Mouse (Mus musculus): ENCODE data around the gene Tmem136. TPM values are rescaled to one million over a fixed set of nuclear protein-coding genes. Genes with fewer than 3 reads are reported as not detected.

The Tmem136 gene
- polyA plus RNA-seq, 2 experiments, result 9.6 to 16.3 TPM

DNA sequence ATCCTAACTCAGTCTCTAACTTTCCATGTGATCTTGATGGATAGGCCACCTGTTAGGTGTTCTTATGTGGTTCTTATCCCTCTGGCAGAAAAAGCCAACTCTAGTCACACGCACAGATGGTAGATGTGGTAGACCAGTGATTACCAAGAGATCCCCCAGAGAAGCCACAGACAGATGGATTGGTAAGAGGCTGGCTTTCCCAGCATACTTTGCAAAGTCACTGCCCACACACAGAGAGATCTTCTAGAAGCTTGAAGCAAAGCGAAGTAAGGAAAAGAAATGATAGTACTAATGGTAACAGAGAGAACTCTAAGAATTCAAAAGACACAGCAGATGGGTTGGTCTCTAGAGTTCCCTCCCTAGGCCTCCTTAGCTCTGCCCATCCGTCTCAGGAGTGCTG lies 33.1 kb upstream of the Tmem136 start:
- Histone ChIP-seq H3K36me3 (ENCODE audit: control insufficient read depth, insufficient read depth, low read length) (no peaks in the 10 kb centered on the region), H3K9ac (ENCODE audit: low read depth, low read length, severe bottlenecking) (no peak overlapping the region), H3K27ac (replicated peaks; ENCODE audit: low read depth, low read length) (no peak overlapping the region), H3K4me1 (ENCODE audit: control insufficient read depth, insufficient read depth, low read length) (no peaks in the 10 kb centered on the region), H3K27me3 (ENCODE audit: control insufficient read depth, insufficient read depth, low read length) (no peaks in the 10 kb centered on the region), H3K4me2 (replicated peaks; ENCODE audit: low read depth, low read length, severe bottlenecking) (no peak overlapping the region), H3K9me3 (ENCODE audit: control insufficient read depth, low read length) (no peaks in the 10 kb centered on the region), H3K4me3 (replicated peaks; ENCODE audit: low read length) (no peak overlapping the region)
- TF ChIP-seq POLR2A (IDR thresholded peaks at IDR 0.05; ENCODE audit: borderline replicate concordance, extremely low read depth, insufficient read depth, insufficient read length), result no peak
- DNase-seq (ENCODE audit: low spot score) (no peak), ATAC-seq (ENCODE audit: low FRiP score, low read depth) (no peak)
- WGBS, result 72% methylated on average over 3 of the region's 3 CpGs

GRCm38 (mm10) chr9:43145196-43145595 lies 28.8 kb upstream of the Tmem136 start:
- WGBS, result 79% methylated on average over 4 of the region's 4 CpGs
- H3K9ac ChIP-seq (ENCODE audit: low read depth, low read length, severe bottlenecking), result no peak overlapping the region
- no peak overlapping the region for H3K4me2 ChIP-seq (replicated peaks; ENCODE audit: low read depth, low read length, severe bottlenecking)
- ATAC-seq (ENCODE audit: low FRiP score, low read depth), result no peak
- no peaks in the 10 kb centered on the region for H3K9me3 ChIP-seq (ENCODE audit: control insufficient read depth, low read length)
- H3K27ac ChIP-seq (replicated peaks; ENCODE audit: low read depth, low read length), result no peak overlapping the region
- TF ChIP-seq POLR2A (IDR thresholded peaks at IDR 0.05; ENCODE audit: borderline replicate concordance, extremely low read depth, insufficient read depth, insufficient read length), result no peak
- H3K27me3 ChIP-seq (ENCODE audit: control insufficient read depth, insufficient read depth, low read length), result no peaks in the 10 kb centered on the region
- H3K36me3 ChIP-seq (ENCODE audit: control insufficient read depth, insufficient read depth, low read length), result no peaks in the 10 kb centered on the region
- H3K4me1 ChIP-seq (ENCODE audit: control insufficient read depth, insufficient read depth, low read length), result no peaks in the 10 kb centered on the region
- H3K4me3 ChIP-seq (replicated peaks; ENCODE audit: low read length), result no peak overlapping the region
- no peak for DNase-seq (ENCODE audit: low spot score)

GRCm38 (mm10) chr9:43144206-43144810 lies 27.9 kb upstream of the Tmem136 start:
- 70% methylated on average over 12 of the region's 12 CpGs for WGBS
- Histone ChIP-seq H3K9ac (ENCODE audit: low read depth, low read length, severe bottlenecking) (no peak overlapping the region), H3K36me3 (ENCODE audit: control insufficient read depth, insufficient read depth, low read length) (no peaks in the 10 kb centered on the region), H3K9me3 (ENCODE audit: control insufficient read depth, low read length) (no peaks in the 10 kb centered on the region), H3K27ac (replicated peaks; ENCODE audit: low read depth, low read length) (no peak overlapping the region), H3K4me1 (ENCODE audit: control insufficient read depth, insufficient read depth, low read length) (no peaks in the 10 kb centered on the region), H3K27me3 (ENCODE audit: control insufficient read depth, insufficient read depth, low read length) (no peaks in the 10 kb centered on the region), H3K4me2 (replicated peaks; ENCODE audit: low read depth, low read length, severe bottlenecking) (no peak overlapping the region), H3K4me3 (replicated peaks; ENCODE audit: low read length) (no peak overlapping the region)
- TF ChIP-seq POLR2A (IDR thresholded peaks at IDR 0.05; ENCODE audit: borderline replicate concordance, extremely low read depth, insufficient read depth, insufficient read length), result no peak
- no peak for ATAC-seq (ENCODE audit: low FRiP score, low read depth)
- no peak for DNase-seq (ENCODE audit: low spot score)

- no peak overlapping the region for H3K27ac ChIP-seq (replicated peaks; ENCODE audit: low read depth, low read length)
- DNase-seq (ENCODE audit: low spot score), result peak; percentile 76
- no peaks in the 10 kb centered on the region for H3K36me3 ChIP-seq (ENCODE audit: control insufficient read depth, insufficient read depth, low read length)
- ATAC-seq (ENCODE audit: low FRiP score, low read depth), result 0 out of 2 replicates have a peak, but pooled peaks have one; percentile 37
- WGBS, result 5% methylated on average over 4 of the region's 4 CpGs
- no peak overlapping the region for H3K4me2 ChIP-seq (replicated peaks; ENCODE audit: low read depth, low read length, severe bottlenecking)
- H3K4me1 ChIP-seq (ENCODE audit: control insufficient read depth, insufficient read depth, low read length), result no peaks in the 10 kb centered on the region
- no peak overlapping the region for H3K9ac ChIP-seq (ENCODE audit: low read depth, low read length, severe bottlenecking)
- H3K27me3 ChIP-seq (ENCODE audit: control insufficient read depth, insufficient read depth, low read length), result no peaks in the 10 kb centered on the region
- H3K4me3 ChIP-seq (replicated peaks; ENCODE audit: low read length), result no peak overlapping the region
- H3K9me3 ChIP-seq (ENCODE audit: control insufficient read depth, low read length), result no peaks in the 10 kb centered on the region
- TF ChIP-seq POLR2A (IDR thresholded peaks at IDR 0.05; ENCODE audit: borderline replicate concordance, extremely low read depth, insufficient read depth, insufficient read length), result no peak
These were observed 25.5 kb upstream of the Tmem136 start for GRCm38 (mm10) chr9:43141839-43142238.

DNA sequence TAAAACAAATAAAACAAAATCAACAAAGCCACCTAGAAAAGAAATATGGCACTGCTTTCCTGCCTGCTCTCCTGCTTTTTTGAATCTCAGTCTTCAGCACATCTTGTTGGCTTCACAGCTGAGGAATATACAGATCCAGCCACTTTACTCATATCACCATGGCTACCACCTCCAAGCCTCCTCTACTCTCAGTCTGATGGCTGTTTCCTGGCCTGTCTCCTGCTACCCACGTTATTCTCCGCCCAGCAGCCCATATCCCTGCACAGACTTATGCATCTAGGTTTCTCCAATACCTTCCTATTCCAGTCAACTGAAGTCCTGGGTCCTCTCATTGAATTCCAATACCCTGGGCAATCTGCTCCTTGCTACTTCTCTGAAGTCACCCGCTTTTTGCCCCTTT lies 17.2 kb upstream of the Tmem136 start:
- no peak overlapping the region for H3K4me2 ChIP-seq (replicated peaks; ENCODE audit: low read depth, low read length, severe bottlenecking)
- H3K4me1 ChIP-seq (ENCODE audit: control insufficient read depth, insufficient read depth, low read length), result no peaks in the 10 kb centered on the region
- H3K9ac ChIP-seq (ENCODE audit: low read depth, low read length, severe bottlenecking), result no peak overlapping the region
- DNase-seq (ENCODE audit: low spot score) (no peak), ATAC-seq (ENCODE audit: low FRiP score, low read depth) (no peak)
- no peaks in the 10 kb centered on the region for H3K27me3 ChIP-seq (ENCODE audit: control insufficient read depth, insufficient read depth, low read length)
- H3K9me3 ChIP-seq (ENCODE audit: control insufficient read depth, low read length), result no peaks in the 10 kb centered on the region
- H3K4me3 ChIP-seq (replicated peaks; ENCODE audit: low read length), result no peak overlapping the region
- H3K36me3 ChIP-seq (ENCODE audit: control insufficient read depth, insufficient read depth, low read length), result no peaks in the 10 kb centered on the region
- 85% methylated on average over 3 of the region's 3 CpGs for WGBS
- TF ChIP-seq POLR2A (IDR thresholded peaks at IDR 0.05; ENCODE audit: borderline replicate concordance, extremely low read depth, insufficient read depth, insufficient read length), result no peak
- no peak overlapping the region for H3K27ac ChIP-seq (replicated peaks; ENCODE audit: low read depth, low read length)

Measured in limb, embryonic 14.5 days (tissue).